In genomic region chr4:144908825-144909224, GRCm38 (mm10) we compare ENCODE assay signal across 14 mouse cellular contexts. TPM values are rescaled to one million over a fixed set of nuclear protein-coding genes. Genes with fewer than 3 reads are reported as not detected.
DNase-seq lines count a peak whose midpoint lies in the region; ATAC-seq and TF ChIP-seq lines count a peak whose summit lies in the region.
"Had no signal": no experiment of that assay in that cellular context is flagged by ENCODE, and none has a peak within 500 bp of the region (broad histone marks: within the 10 kb centered on the region; RNA-seq: fewer than 3 reads in every experiment).

No protein-coding gene starts in this region.

- no peak overlapping the region for H3K4me2 ChIP-seq in heart, embryonic 12.5 days
- no peak overlapping the region for H3K4me2 ChIP-seq in lung, postnatal 0 days (replicated peaks; ENCODE audit: low read depth, low read length)
- no peak overlapping the region for H3K4me2 ChIP-seq in stomach, postnatal 0 days (replicated peaks; ENCODE audit: low read depth)
- H3K4me2 ChIP-seq: lung, embryonic 15.5 days had no signal

- peaks cover 42% of the 10 kb centered on the region for H3K36me3 ChIP-seq in heart, adult 2 months (ENCODE audit: control insufficient read depth, insufficient read depth, low read length)
- no peaks in the 10 kb centered on the region for H3K36me3 ChIP-seq in heart, embryonic 12.5 days
- H3K36me3 ChIP-seq in lung, postnatal 0 days (ENCODE audit: insufficient read depth, low read length), result 0 out of 2 replicates have a peak, but pooled peaks cover 4% of the 10 kb centered on the region
- no peaks in the 10 kb centered on the region for H3K36me3 ChIP-seq in stomach, postnatal 0 days (ENCODE audit: control insufficient read depth, insufficient read depth, low read length)
- H3K36me3 ChIP-seq: hindbrain, embryonic 10.5 days; lung, embryonic 15.5 days had no signal

- intact Hi-C loops in heart, adult 2 months (cut with DNase I), result loop anchor here (2.0 kb wide), 1 partner anchor 18 kb away; no protein-coding TSS in a partner anchor
- intact Hi-C loops in left cerebral cortex, postnatal 4 days (cut with DNase I), result no loop called here
- intact Hi-C loops in left cerebral cortex, postnatal 14 days (cut with DNase I), result no loop called here

- no peak overlapping the region for H3K4me3 ChIP-seq in heart, adult 2 months
- no peak overlapping the region for H3K4me3 ChIP-seq in heart, embryonic 12.5 days
- no peak overlapping the region for H3K4me3 ChIP-seq in lung, postnatal 0 days (ENCODE audit: low read depth, low read length)
- H3K4me3 ChIP-seq in lung, adult 2 months (replicated peaks; ENCODE audit: extremely low read depth, low read depth, low read length), result no peak overlapping the region
- H3K4me3 ChIP-seq in stomach, postnatal 0 days (ENCODE audit: low read depth, low read length), result no peak overlapping the region
- H3K4me3 ChIP-seq: hindbrain, embryonic 10.5 days; lung, embryonic 15.5 days had no signal

- peaks cover 8% of the 10 kb centered on the region; the same call in 1 of the 2 replicates for H3K79me2 ChIP-seq in heart, adult 2 months (replicated peaks; ENCODE audit: control insufficient read depth, insufficient read depth, low read length)

- H3K9me3 ChIP-seq in heart, embryonic 12.5 days (replicated peaks), result no peaks in the 10 kb centered on the region
- H3K9me3 ChIP-seq in lung, postnatal 0 days (ENCODE audit: low read length), result no peaks in the 10 kb centered on the region
- H3K9me3 ChIP-seq in stomach, postnatal 0 days (ENCODE audit: control insufficient read depth, low read length), result no peaks in the 10 kb centered on the region
- H3K9me3 ChIP-seq: hindbrain, embryonic 10.5 days; lung, embryonic 15.5 days had no signal

- peaks cover 60% of the 10 kb centered on the region for H3K4me1 ChIP-seq in heart, adult 2 months (ENCODE audit: control insufficient read depth, insufficient read depth, low read length)
- H3K4me1 ChIP-seq in heart, embryonic 12.5 days (replicated peaks), result peaks cover 35% of the 10 kb centered on the region
- peaks cover 37% of the 10 kb centered on the region for H3K4me1 ChIP-seq in lung, postnatal 0 days (ENCODE audit: insufficient read depth, low read depth, low read length)
- H3K4me1 ChIP-seq in lung, adult 2 months (ENCODE audit: control insufficient read depth, insufficient read depth, low read length), result peaks cover 57% of the 10 kb centered on the region
- peaks cover 13% of the 10 kb centered on the region for H3K4me1 ChIP-seq in stomach, postnatal 0 days (replicated peaks; ENCODE audit: control insufficient read depth, insufficient read depth)
- H3K4me1 ChIP-seq: hindbrain, embryonic 10.5 days had no signal

- peak in 1 of 2 experiments; percentile 73 for DNase-seq in heart, adult 2 months
- DNase-seq in lung, postnatal 0 days (ENCODE audit: low spot score), result peak; percentile 48
- no peak for DNase-seq in lung, adult 2 months
- no peak for DNase-seq in stomach, postnatal 0 days (ENCODE audit: low spot score)
- DNase-seq in left cerebral cortex, postnatal 4 days, result no peak
- no peak for DNase-seq in left cerebral cortex, postnatal 14 days (ENCODE audit: low spot score in 2 of 2)
- DNase-seq: cerebellum, adult 18-20 months; right cerebral cortex, postnatal 25 days; thymus, postnatal 4 days had no signal

- no peak for ATAC-seq in heart, embryonic 12.5 days (ENCODE audit: insufficient number of reproducible peaks, low FRiP score)
- ATAC-seq in lung, postnatal 0 days, result no peak
- ATAC-seq in hematopoietic stem cell, adult 5-6 weeks (replicated peaks in 1 of 2; ENCODE audit: insufficient read depth in 1 of 2, low FRiP score in 2 of 2, low TSS enrichment in 1 of 2, low read depth in 1 of 2, poor library complexity in 2 of 2, severe bottlenecking in 2 of 2), result peak; percentile 21 to 37; a peak in 2 of 4 replicates
- ATAC-seq in stomach, postnatal 0 days (ENCODE audit: low FRiP score, low TSS enrichment), result no peak
- ATAC-seq: CD4-positive, CD25-positive, alpha-beta regulatory T cell, adult 4 months had no signal

- no peaks in the 10 kb centered on the region for H3K27me3 ChIP-seq in heart, adult 2 months (ENCODE audit: control insufficient read depth, insufficient read depth, low read length)
- peaks cover 71% of the 10 kb centered on the region for H3K27me3 ChIP-seq in heart, embryonic 12.5 days (replicated peaks)
- no peaks in the 10 kb centered on the region for H3K27me3 ChIP-seq in lung, postnatal 0 days (replicated peaks; ENCODE audit: insufficient read depth, low read length)
- no peaks in the 10 kb centered on the region for H3K27me3 ChIP-seq in stomach, postnatal 0 days (ENCODE audit: control insufficient read depth, insufficient read depth, low read length)
- H3K27me3 ChIP-seq: lung, embryonic 15.5 days had no signal

- no peak for TF ChIP-seq EP300 in heart, adult 2 months (IDR thresholded peaks at IDR 0.05; ENCODE audit: insufficient read depth, low read depth, low read length)
- TF ChIP-seq EP300 in lung, postnatal 0 days (IDR thresholded peaks at IDR 0.05), result no peak
- no peak for TF ChIP-seq EP300 in stomach, postnatal 0 days (optimal IDR thresholded peaks at IDR 0.05)

- H3K27ac ChIP-seq in heart, adult 2 months, result peak overlapping the region; percentile 70
- no peak overlapping the region for H3K27ac ChIP-seq in heart, embryonic 12.5 days (ENCODE audit: poor library complexity, severe bottlenecking)
- peak overlapping the region; percentile 20; the same call in 1 of the 2 replicates for H3K27ac ChIP-seq in lung, postnatal 0 days (ENCODE audit: low read length)
- peak overlapping the region; percentile 56 for H3K27ac ChIP-seq in stomach, postnatal 0 days (replicated peaks)
- H3K27ac ChIP-seq: hindbrain, embryonic 10.5 days; lung, embryonic 15.5 days had no signal

- H3K9ac ChIP-seq in heart, adult 2 months (ENCODE audit: low read depth, low read length), result peak overlapping the region; percentile 18; the same call in 1 of the 2 replicates
- no peak overlapping the region for H3K9ac ChIP-seq in heart, embryonic 12.5 days
- H3K9ac ChIP-seq in lung, postnatal 0 days (replicated peaks; ENCODE audit: low read depth), result no peak overlapping the region
- H3K9ac ChIP-seq in stomach, postnatal 0 days (ENCODE audit: low read length), result no peak overlapping the region; the same call in 1 of the 2 replicates
- H3K9ac ChIP-seq: lung, embryonic 15.5 days had no signal

- TF ChIP-seq CTCF in heart, adult 2 months (IDR thresholded peaks at IDR 0.05), result no peak
- TF ChIP-seq CTCF in lung, postnatal 0 days (IDR thresholded peaks at IDR 0.05), result no peak; the same call in 1 of the 2 replicates
- TF ChIP-seq CTCF in lung, adult 2 months (IDR thresholded peaks at IDR 0.05; ENCODE audit: insufficient read depth, low read length), result no peak
- peak; percentile 21; the same call in 1 of the 2 replicates for TF ChIP-seq CTCF in stomach, postnatal 0 days (IDR thresholded peaks at IDR 0.05; ENCODE audit: low read depth)

- no peak for TF ChIP-seq POLR2A in heart, adult 2 months (IDR thresholded peaks at IDR 0.05; ENCODE audit: insufficient read depth, low read depth, low read length)
- TF ChIP-seq POLR2A in lung, adult 2 months (IDR thresholded peaks at IDR 0.05; ENCODE audit: borderline replicate concordance, extremely low read depth, low read depth, low read length), result no peak

RNA-seq across cellular contexts. Expression of gene Dhrs3, which starts 16.2 kb away (rescaled TPM):
- total RNA-seq in heart, adult 2 months (2021), result 100 to 1,000 TPM; 139 to 143 TPM
- 113 and 144 TPM in 2 replicates for polyA plus RNA-seq in heart, adult 2 months (2012; rRNA removed)
- polyA plus RNA-seq in heart, embryonic 12.5 days (2016; fragmentation: Nextera tagmentation; extraction: Ambion mirVana), result 28.4 and 30.0 TPM in 2 replicates
- 177 and 229 TPM in 2 replicates for polyA plus RNA-seq in lung, postnatal 0 days (2015; fragmentation: Nextera tagmentation; extraction: Ambion mirVana)
- 150 and 175 TPM in 2 replicates for polyA plus RNA-seq in lung, adult 2 months (2012; rRNA removed)
- total RNA-seq in hematopoietic stem cell, adult 5-6 weeks (2017), result 48.1 and 55.2 TPM in 2 replicates
- 103 and 106 TPM in 2 replicates for polyA plus RNA-seq in stomach, postnatal 0 days (2015; fragmentation: Nextera tagmentation; extraction: Ambion mirVana)
- 10 to 100 TPM; 16.4 to 22.8 TPM for total RNA-seq in left cerebral cortex, postnatal 4 days (2021)
- total RNA-seq in left cerebral cortex, postnatal 14 days (2021), result 10 to 100 TPM; 22.2 TPM

Comparison
In these comparisons a context has a peak if more than half of its experiments do, and no peak if none do; other contexts are left out.
1. ATAC-seq: peak in hematopoietic stem cell, adult 5-6 weeks (2 of 2); none in heart, embryonic 12.5 days (single experiment), lung, postnatal 0 days (single experiment) and stomach, postnatal 0 days (single experiment).